Mouse (Mus musculus): Measurements from ENCODE around the gene Zfp423.

- TF ChIP-seq EP300 (IDR thresholded peaks at IDR 0.05; ENCODE audit: low read depth in 1 of 2, low read length in 2 of 2) (no peak), ETS1 (IDR thresholded peaks at IDR 0.05; ENCODE audit: low read depth, low read length) (no peak), HCFC1 (IDR thresholded peaks at IDR 0.05; ENCODE audit: low read depth, low read length) (no peak), CTCF (IDR thresholded peaks at IDR 0.05 in 2 of 3, conservative IDR thresholded peaks at IDR 0.05 in 1 of 3; ENCODE audit: control insufficient read depth in 1 of 3, insufficient read depth in 1 of 3, low read depth in 2 of 3, low read length in 3 of 3, poor library complexity in 1 of 3, severe bottlenecking in 1 of 3) (no peak), ZKSCAN1 (IDR thresholded peaks at IDR 0.05; ENCODE audit: low read depth, low read length) (no peak), UBTF (IDR thresholded peaks at IDR 0.05; ENCODE audit: borderline replicate concordance, insufficient read depth, low read depth, low read length) (no peak)
Observed at GRCm38 (mm10) chr8:87974122-87974758, 14.8 kb upstream of the Zfp423 start.
